Comparison of ENCODE assay signal across 8 mouse cellular contexts in the genomic region with DNA sequence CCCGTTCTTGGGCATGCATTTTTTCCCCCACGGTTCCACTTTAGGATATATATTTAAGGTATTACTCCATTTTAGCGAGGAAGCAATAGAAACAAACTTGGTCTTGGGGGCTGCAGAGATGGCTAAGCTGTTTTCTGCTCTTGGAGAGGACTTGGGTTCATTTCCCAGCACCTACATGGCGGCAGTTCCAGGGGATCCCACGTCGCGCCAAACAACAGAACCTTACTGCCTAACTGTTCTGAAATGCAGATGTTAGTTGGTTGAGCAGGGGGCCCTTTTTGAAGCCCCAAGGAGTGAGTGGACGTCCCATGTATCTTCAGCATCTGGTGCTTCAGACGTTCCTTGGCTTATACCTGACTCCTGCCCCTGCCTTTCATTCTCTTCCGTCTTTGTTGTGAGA. TPM values are rescaled to one million over a fixed set of nuclear protein-coding genes. Genes with fewer than 3 reads are reported as not detected.
A peak's percentile ranks its signal among the peaks of the same experiment; 100 is the strongest.
DNase-seq lines count a peak whose midpoint lies in the region; ATAC-seq lines count a peak whose summit lies in the region.

No protein-coding gene starts in this region.

- H3K27ac ChIP-seq in embryonic facial prominence, embryonic 12.5 days, result peak overlapping the region; percentile 84
- H3K27ac ChIP-seq in hindbrain, embryonic 14.5 days, result peak overlapping the region; percentile 81
- peak overlapping the region; percentile 83 for H3K27ac ChIP-seq in liver, embryonic 15.5 days (replicated peaks)

- peaks cover 36% of the 10 kb centered on the region for H3K4me1 ChIP-seq in megakaryocyte, embryonic 14.5 days
- H3K4me1 ChIP-seq in embryonic facial prominence, embryonic 12.5 days, result peaks cover 19% of the 10 kb centered on the region
- peaks cover 14% of the 10 kb centered on the region for H3K4me1 ChIP-seq in hindbrain, embryonic 14.5 days (replicated peaks; ENCODE audit: control insufficient read depth, insufficient read depth, low read length)
- H3K4me1 ChIP-seq in liver, embryonic 15.5 days (replicated peaks), result peaks cover 30% of the 10 kb centered on the region

- H3K4me2 ChIP-seq in embryonic facial prominence, embryonic 12.5 days (replicated peaks), result peak overlapping the region; percentile 85
- H3K4me2 ChIP-seq in hindbrain, embryonic 14.5 days (replicated peaks), result peak overlapping the region; percentile 83
- peak overlapping the region; percentile 87 for H3K4me2 ChIP-seq in liver, embryonic 15.5 days

- peaks cover 17% of the 10 kb centered on the region for H3K36me3 ChIP-seq in megakaryocyte, embryonic 14.5 days (replicated peaks; ENCODE audit: low read length)
- H3K36me3 ChIP-seq in embryonic facial prominence, embryonic 12.5 days, result peaks cover 3% of the 10 kb centered on the region; the same call in 1 of the 2 replicates
- peaks cover 2% of the 10 kb centered on the region for H3K36me3 ChIP-seq in hindbrain, embryonic 14.5 days (replicated peaks; ENCODE audit: control insufficient read depth, insufficient read depth)
- peaks cover 7% of the 10 kb centered on the region for H3K36me3 ChIP-seq in liver, embryonic 15.5 days (replicated peaks)

- peak; percentile 48 for DNase-seq in adipocyte (ENCODE audit: low spot score)
- DNase-seq in hindbrain, embryonic 14.5 days (ENCODE audit: low spot score), result no peak
- peak; percentile 14 to 21 for DNase-seq in spleen, postnatal 10 days (ENCODE audit: low spot score in 2 of 2)
- DNase-seq in right cerebral cortex, postnatal 36 days (ENCODE audit: low spot score in 2 of 2), result no peak

- peaks cover 9% of the 10 kb centered on the region for H3K27me3 ChIP-seq in megakaryocyte, embryonic 14.5 days (replicated peaks)
- no peaks in the 10 kb centered on the region for H3K27me3 ChIP-seq in embryonic facial prominence, embryonic 12.5 days
- H3K27me3 ChIP-seq in hindbrain, embryonic 14.5 days (ENCODE audit: control insufficient read depth, insufficient read depth, low read length), result no peaks in the 10 kb centered on the region
- H3K27me3 ChIP-seq in liver, embryonic 15.5 days, result no peaks in the 10 kb centered on the region

- ATAC-seq in megakaryocyte, adult 5-6 weeks (ENCODE audit: poor library complexity, severe bottlenecking), result no peak
- no peak for ATAC-seq in embryonic facial prominence, embryonic 12.5 days (ENCODE audit: insufficient number of reproducible peaks, insufficient read depth, low FRiP score, low TSS enrichment)
- ATAC-seq in hindbrain, embryonic 14.5 days (ENCODE audit: low FRiP score), result no peak
- ATAC-seq in liver, embryonic 15.5 days (ENCODE audit: insufficient read depth), result no peak

- H3K9me3 ChIP-seq in megakaryocyte, embryonic 14.5 days, result no peaks in the 10 kb centered on the region
- no peaks in the 10 kb centered on the region for H3K9me3 ChIP-seq in embryonic facial prominence, embryonic 12.5 days
- no peaks in the 10 kb centered on the region for H3K9me3 ChIP-seq in hindbrain, embryonic 14.5 days (ENCODE audit: control insufficient read depth, low read length)
- no peaks in the 10 kb centered on the region for H3K9me3 ChIP-seq in liver, embryonic 15.5 days (replicated peaks)

- H3K4me3 ChIP-seq in megakaryocyte, embryonic 14.5 days (replicated peaks), result peak overlapping the region; percentile 98
- H3K4me3 ChIP-seq in embryonic facial prominence, embryonic 12.5 days, result peak overlapping the region; percentile 84
- H3K4me3 ChIP-seq in hindbrain, embryonic 14.5 days (replicated peaks; ENCODE audit: low read length), result peak overlapping the region; percentile 65
- peak overlapping the region; percentile 92 for H3K4me3 ChIP-seq in liver, embryonic 15.5 days (replicated peaks)

- peak overlapping the region; percentile 61 for H3K9ac ChIP-seq in embryonic facial prominence, embryonic 12.5 days
- H3K9ac ChIP-seq in hindbrain, embryonic 14.5 days, result peak overlapping the region; percentile 82
- H3K9ac ChIP-seq in liver, embryonic 15.5 days, result peak overlapping the region; percentile 64

- 2% methylated on average over 10 of the region's 10 CpGs for WGBS in embryonic facial prominence, embryonic 12.5 days
- under 1% methylated on average over 10 of the region's 10 CpGs for WGBS in hindbrain, embryonic 14.5 days
- under 1% methylated on average over 10 of the region's 10 CpGs for WGBS in liver, embryonic 15.5 days (ENCODE audit: insufficient replicate concordance)

RNA-seq across cellular contexts. Expression of a gene that starts 0.8 kb away (rescaled TPM):
- 14.1 and 34.0 TPM in 2 replicates for polyA plus RNA-seq in megakaryocyte, embryonic 14.5 days (2012; ENCODE audit: insufficient read depth, low replicate concordance)
- 80.8 and 90.7 TPM in 2 replicates for total RNA-seq in megakaryocyte, adult 5-6 weeks (2015)
- 49.7 and 52.8 TPM in 2 replicates for total RNA-seq in megakaryocyte, adult 5-6 weeks (2017)
- 78.6 and 86.4 TPM in 2 replicates for polyA plus RNA-seq in embryonic facial prominence, embryonic 12.5 days (2016; fragmentation: Nextera tagmentation; extraction: Ambion mirVana)
- polyA plus RNA-seq in hindbrain, embryonic 14.5 days (2014; fragmentation: Nextera tagmentation; extraction: Ambion mirVana), result 58.8 and 59.3 TPM in 2 replicates
- polyA plus RNA-seq in liver, embryonic 15.5 days (2015; fragmentation: Nextera tagmentation; extraction: Ambion mirVana), result 23.9 and 32.2 TPM in 2 replicates

Comparison
In these comparisons a context has a peak if more than half of its experiments do, and no peak if none do; other contexts are left out.
1. DNase-seq: peak in adipocyte (single experiment) and spleen, postnatal 10 days (2 of 2); none in hindbrain, embryonic 14.5 days (single experiment) and right cerebral cortex, postnatal 36 days (0 of 2).
2. Peak in every context shown above with its lines, with median percentiles within 50 percentile points of each other: H3K4me3 ChIP-seq, H3K27ac ChIP-seq, H3K4me2 ChIP-seq and H3K9ac ChIP-seq.